Mouse (Mus musculus) intestine, embryonic 16.5 days (tissue): ENCODE measurements at regions not wholly inside any gene's neighbourhood (a gene's known extent, or its start where the extent isn't known, plus 50 kb on each side); places are given as distances from the start of the nearest gene placed in this dataset.

Experiments
- ATAC-seq: fragments of 200-750 bp; cut with Nextera tagmentation; 2 replicates; pipeline ENCODE4 v1.8.0; 2017; ENCODE audit warnings: moderate TSS enrichment, moderate library complexity
- H3K27ac ChIP-seq: fragments of 300-500 bp; sonication (generic); 2 replicates; pipeline ENCODE4 v1.5.1; 2014; ENCODE audit warnings: mild to moderate bottlenecking, low read length
- H3K27me3 ChIP-seq: fragments of 300-500 bp; sonication (generic); replicated peaks from 2 replicates; pipeline ENCODE4 v1.6.1; 2014; ENCODE audit warnings: low read length, control low read depth, mixed read lengths; ENCODE audit not compliant: control insufficient read depth, insufficient read depth
- H3K36me3 ChIP-seq: fragments of 300-500 bp; sonication (generic); 2 replicates; pipeline ENCODE4 v1.6.1; 2014; ENCODE audit warnings: low read length, control low read depth; ENCODE audit not compliant: control insufficient read depth, insufficient read depth
- H3K4me1 ChIP-seq: fragments of 300-500 bp; sonication (generic); 2 replicates; pipeline ENCODE4 v1.6.1; 2014; ENCODE audit warnings: low read length, control low read depth, mixed read lengths; ENCODE audit not compliant: control insufficient read depth, insufficient read depth
- H3K4me2 ChIP-seq: fragments of 300-500 bp; sonication (generic); 2 replicates; pipeline ENCODE4 v1.6.1; 2014; ENCODE audit warnings: low read depth, low read length, control low read depth
- H3K4me3 ChIP-seq: fragments of 300-500 bp; sonication (generic); 2 replicates; pipeline ENCODE4 v1.5.1; 2014; ENCODE audit warnings: mild to moderate bottlenecking, low read length
- H3K9ac ChIP-seq: fragments of 300-500 bp; sonication (generic); 2 replicates; pipeline ENCODE4 v1.6.1; 2014; ENCODE audit warnings: low read depth, low read length
- H3K9me3 ChIP-seq: fragments of 300-500 bp; sonication (generic); 2 replicates; pipeline ENCODE4 v1.6.1; 2016; ENCODE audit warnings: low read length, control low read depth; ENCODE audit not compliant: control insufficient read depth
- WGBS: fragments of 180-500 bp; shearing (Covaris S2); extraction: QIAGEN DNeasy Blood & Tissue Kit; methylation state at CpG from one replicate; pipeline ENCODE4 v1.1.7; 2014; 5-methylcytosine and 5-hydroxymethylcytosine counted together

DNA sequence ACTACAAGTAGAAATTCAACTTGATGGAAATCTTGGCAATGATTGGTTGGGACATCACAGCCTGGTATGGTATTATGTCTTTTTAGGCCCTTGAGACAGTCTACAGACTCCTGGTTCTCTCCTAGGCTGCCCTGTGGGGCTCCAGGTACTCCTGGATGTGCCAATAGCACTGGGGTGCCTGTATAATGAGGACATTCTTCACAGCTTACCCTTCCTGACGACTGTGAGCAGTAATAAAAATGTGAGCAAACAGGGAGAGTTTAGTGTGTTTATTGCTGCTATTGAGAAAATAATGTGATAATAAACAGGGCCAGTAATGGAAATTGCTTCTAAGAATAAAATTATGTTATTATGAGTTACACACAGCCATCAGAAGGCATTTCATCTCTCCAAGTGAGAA, 150.2 kb downstream of the Fam84a start:
- Histone ChIP-seq H3K27me3 (no peaks in the 10 kb centered on the region), H3K9me3 (no peaks in the 10 kb centered on the region), H3K27ac (no peak overlapping the region), H3K4me3 (no peak overlapping the region), H3K9ac (no peak overlapping the region), H3K4me1 (no peaks in the 10 kb centered on the region), H3K36me3 (no peaks in the 10 kb centered on the region), H3K4me2 (no peak overlapping the region)
- no peak for ATAC-seq
- WGBS, result 30% methylated on average over 1 of the region's 1 CpGs

DNA sequence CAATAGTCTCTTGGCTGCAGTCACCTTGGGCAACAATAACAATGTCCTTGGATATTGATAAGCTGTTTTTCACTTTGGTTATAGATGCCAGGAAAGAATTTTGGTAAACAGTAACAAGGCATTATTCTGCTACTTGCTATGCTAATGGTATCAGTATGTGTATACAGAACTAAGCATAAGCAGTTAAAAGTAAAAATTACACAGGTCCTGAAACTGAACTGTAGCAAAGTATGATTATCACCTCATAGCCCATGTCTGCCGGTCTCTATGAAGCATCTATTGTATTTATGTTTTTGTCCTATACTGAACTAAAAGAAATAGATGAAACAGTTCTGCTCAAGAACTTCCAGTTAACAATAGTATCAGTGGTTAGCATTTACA, 167.5 kb downstream of the Fam84a start:
- H3K36me3 ChIP-seq, result no peaks in the 10 kb centered on the region
- H3K4me1 ChIP-seq, result no peaks in the 10 kb centered on the region
- 82% methylated on average over 1 of the region's 1 CpGs for WGBS

DNA sequence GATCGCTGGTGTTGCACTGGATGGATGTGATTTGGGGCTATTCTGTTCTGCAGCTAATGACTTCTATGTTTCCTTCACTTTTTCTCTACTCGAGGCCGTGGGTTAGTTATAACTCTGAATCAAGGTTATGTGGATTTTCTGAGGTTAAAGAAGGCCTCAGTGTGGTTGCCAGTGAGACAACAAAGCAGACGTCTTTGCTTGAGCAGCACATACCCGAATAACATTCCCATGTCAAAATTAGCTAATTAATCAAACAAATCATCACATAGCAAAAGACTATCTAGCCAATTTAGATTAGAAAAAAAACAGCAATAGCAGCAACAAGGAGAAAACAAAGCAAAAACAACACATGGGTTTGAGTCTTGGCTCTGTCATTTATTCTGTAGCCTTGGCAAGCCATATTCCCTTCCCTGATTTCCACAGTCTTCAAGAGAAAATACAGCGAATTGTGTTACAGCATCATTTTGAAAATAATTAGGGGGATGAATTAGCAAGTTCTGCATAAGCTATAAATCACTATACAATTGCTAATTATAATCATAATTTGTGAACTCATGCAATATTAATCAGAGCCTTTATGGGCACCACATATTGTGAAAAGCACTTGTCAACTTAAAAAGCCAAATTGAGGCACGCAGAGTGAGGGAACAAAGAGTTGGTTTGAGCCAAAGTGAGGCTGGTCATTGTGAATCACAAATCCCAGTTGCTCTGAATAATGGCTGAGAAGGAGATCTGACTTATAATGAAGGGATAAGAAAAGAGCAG, 168.0 kb downstream of the Fam84a start:
- WGBS, result 73% methylated on average over 7 of the region's 7 CpGs
- no peaks in the 10 kb centered on the region for H3K36me3 ChIP-seq
- no peak overlapping the region for H3K9ac ChIP-seq
- no peaks in the 10 kb centered on the region for H3K9me3 ChIP-seq
- H3K27me3 ChIP-seq, result no peaks in the 10 kb centered on the region
- no peak overlapping the region for H3K4me2 ChIP-seq
- no peaks in the 10 kb centered on the region for H3K4me1 ChIP-seq
- H3K27ac ChIP-seq, result no peak overlapping the region
- H3K4me3 ChIP-seq, result no peak overlapping the region
- ATAC-seq, result no peak

More for the DNA sequence above, 167.5 kb downstream of the Fam84a start:
- Histone ChIP-seq H3K27me3 (no peaks in the 10 kb centered on the region), H3K27ac (no peak overlapping the region), H3K9ac (no peak overlapping the region), H3K4me3 (no peak overlapping the region), H3K9me3 (no peaks in the 10 kb centered on the region), H3K4me2 (no peak overlapping the region)
- ATAC-seq, result no peak

DNA sequence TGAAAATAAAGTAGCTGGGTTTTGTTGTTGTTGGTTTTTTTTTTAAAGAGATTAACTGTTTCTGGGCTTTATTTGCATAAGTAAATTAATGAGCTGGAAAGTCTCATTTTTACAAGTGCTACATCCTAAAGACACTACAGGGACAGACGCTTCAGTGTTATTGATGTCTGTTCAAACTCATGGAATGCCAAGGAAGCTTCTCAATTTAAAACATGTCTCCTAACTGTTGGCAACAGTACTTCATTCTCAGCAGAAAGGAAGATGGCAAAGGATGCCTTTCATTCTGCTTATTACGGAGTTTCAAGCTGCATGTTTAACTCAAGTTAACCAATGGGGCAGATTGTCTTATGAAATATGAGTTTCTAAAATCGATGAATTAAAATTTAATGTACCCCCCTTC, 187.3 kb downstream of the Fam84a start:
- Histone ChIP-seq H3K9ac (no peak overlapping the region), H3K27me3 (no peaks in the 10 kb centered on the region), H3K9me3 (no peaks in the 10 kb centered on the region), H3K4me2 (no peak overlapping the region), H3K27ac (no peak overlapping the region), H3K4me1 (no peaks in the 10 kb centered on the region), H3K36me3 (no peaks in the 10 kb centered on the region), H3K4me3 (no peak overlapping the region)
- ATAC-seq, result no peak
- 83% methylated on average over 3 of the region's 3 CpGs for WGBS

DNA sequence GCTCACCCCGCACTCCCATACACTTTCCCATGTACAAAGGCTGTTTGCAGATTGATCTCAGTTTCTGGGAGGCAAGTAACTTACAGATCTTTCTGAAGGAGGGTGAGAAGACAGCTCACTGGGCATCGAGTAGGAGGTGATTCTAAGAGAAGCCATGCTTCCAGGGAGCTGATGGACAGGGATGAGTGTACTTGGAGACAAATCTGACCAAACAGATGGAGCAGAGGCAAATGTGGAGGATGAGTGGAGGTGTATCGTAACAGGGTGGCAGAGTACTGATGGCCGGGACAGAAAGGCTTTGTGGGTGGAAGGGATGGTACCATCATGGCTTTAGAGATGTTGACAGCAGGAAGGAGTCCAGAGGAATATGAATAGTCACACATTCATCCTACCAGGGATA, 212.4 kb downstream of the Fam84a start:
- H3K4me2 ChIP-seq, result no peak overlapping the region
- H3K36me3 ChIP-seq, result no peaks in the 10 kb centered on the region
- no peak for ATAC-seq
- no peaks in the 10 kb centered on the region for H3K27me3 ChIP-seq
- no peaks in the 10 kb centered on the region for H3K9me3 ChIP-seq
- H3K4me3 ChIP-seq, result no peak overlapping the region
- H3K27ac ChIP-seq, result no peak overlapping the region
- no peaks in the 10 kb centered on the region for H3K4me1 ChIP-seq
- no peak overlapping the region for H3K9ac ChIP-seq
- WGBS, result 89% methylated on average over 4 of the region's 4 CpGs

DNA sequence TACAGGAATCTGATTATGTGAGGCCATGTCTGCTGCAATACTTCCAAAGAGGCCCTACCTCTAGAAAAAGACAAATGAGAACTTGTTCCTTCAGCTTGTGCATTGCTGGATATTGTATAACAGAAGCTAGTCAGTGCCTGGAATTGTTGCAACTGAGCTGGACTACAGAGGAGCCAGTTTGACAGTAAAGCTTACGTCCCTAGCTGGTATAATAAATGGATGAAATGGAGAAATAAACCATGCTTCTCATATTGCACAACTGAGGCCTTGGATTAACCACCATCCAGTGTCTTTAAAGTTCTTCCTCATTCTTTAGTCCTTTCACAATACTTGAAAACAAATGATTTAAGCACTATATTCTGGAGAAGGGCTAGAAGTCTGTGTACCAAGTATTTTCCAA, 230.8 kb downstream of the Fam84a start:
- Histone ChIP-seq H3K4me2 (no peak overlapping the region), H3K9ac (no peak overlapping the region), H3K27me3 (no peaks in the 10 kb centered on the region), H3K36me3 (no peaks in the 10 kb centered on the region), H3K4me3 (no peak overlapping the region), H3K9me3 (no peaks in the 10 kb centered on the region), H3K27ac (no peak overlapping the region), H3K4me1 (no peaks in the 10 kb centered on the region)
- WGBS, result 57% methylated on average over 1 of the region's 1 CpGs
- ATAC-seq, result no peak

DNA sequence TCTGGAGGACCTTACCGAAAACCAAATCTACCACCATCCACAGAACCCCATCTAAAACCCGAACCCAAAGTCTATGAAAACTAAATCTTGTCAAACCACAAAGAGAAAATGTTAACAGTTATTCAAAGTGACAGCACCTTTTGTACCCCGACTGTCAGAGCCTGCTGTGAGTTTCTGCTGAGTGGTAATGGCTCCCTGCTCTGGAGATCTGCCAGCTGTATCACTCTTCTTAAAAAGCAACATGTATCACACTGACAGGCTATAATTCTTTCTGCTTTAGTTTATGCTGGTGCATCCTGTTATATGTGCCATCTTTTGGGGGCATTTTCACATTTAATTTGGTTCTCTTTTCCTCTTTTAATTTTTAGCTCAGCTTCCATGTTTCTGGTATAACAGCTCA, 268.5 kb downstream of the Fam84a start:
- Histone ChIP-seq H3K27me3 (no peaks in the 10 kb centered on the region), H3K9ac (no peak overlapping the region), H3K9me3 (no peaks in the 10 kb centered on the region), H3K4me2 (no peak overlapping the region), H3K27ac (no peak overlapping the region), H3K4me3 (no peak overlapping the region), H3K4me1 (no peaks in the 10 kb centered on the region), H3K36me3 (no peaks in the 10 kb centered on the region)
- ATAC-seq, result no peak
- 55% methylated on average over 3 of the region's 3 CpGs for WGBS

DNA sequence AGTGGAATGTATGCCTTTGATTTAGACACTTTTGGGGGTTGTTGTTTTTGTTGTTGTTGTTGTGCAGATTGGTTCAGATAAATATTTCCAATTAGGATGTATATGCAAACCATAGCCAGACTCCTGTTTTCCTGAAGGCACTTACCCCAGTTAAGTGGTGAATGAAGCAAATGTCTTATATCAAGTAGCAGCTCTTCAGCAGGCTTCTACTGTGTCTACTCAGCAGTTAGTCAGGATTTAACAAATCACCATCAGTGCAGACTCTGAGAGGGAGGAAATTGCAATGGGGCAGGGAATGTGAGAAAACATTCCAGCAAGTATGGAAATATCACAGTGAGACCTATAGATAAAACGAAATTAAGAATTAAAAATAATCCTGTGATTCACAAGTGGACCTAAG, 282.7 kb downstream of the Fam84a start:
- no peak for ATAC-seq
- H3K4me3 ChIP-seq, result no peak overlapping the region

DNA sequence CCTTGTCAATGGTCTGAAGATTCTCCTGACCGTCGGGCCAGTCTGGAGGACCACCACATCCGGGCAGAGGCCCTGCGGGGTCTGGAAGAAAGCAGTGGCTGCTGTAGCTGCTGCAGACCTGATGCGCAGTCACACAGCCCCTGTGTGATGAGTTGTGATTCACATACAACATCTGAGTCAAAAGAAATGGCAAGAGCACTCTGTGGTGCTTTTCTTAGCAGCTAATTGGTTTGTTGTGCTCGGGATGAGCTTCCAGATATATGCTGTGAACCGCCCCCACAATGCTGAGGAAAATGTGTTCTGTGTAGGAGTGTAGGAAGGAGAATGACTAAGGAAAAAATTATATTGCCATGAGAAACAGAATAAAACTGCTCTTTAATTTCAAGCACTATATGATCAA, 290.6 kb downstream of the Fam84a start:
- Histone ChIP-seq H3K9ac (no peak overlapping the region), H3K4me2 (no peak overlapping the region), H3K4me1 (no peaks in the 10 kb centered on the region), H3K27me3 (no peaks in the 10 kb centered on the region), H3K36me3 (no peaks in the 10 kb centered on the region), H3K9me3 (no peaks in the 10 kb centered on the region), H3K4me3 (no peak overlapping the region), H3K27ac (no peak overlapping the region)
- no peak for ATAC-seq
- 85% methylated on average over 7 of the region's 7 CpGs for WGBS

More for the DNA sequence above, 282.7 kb downstream of the Fam84a start:
- no peak overlapping the region for H3K27ac ChIP-seq
- H3K9ac ChIP-seq, result no peak overlapping the region
- no peaks in the 10 kb centered on the region for H3K27me3 ChIP-seq
- H3K4me1 ChIP-seq, result no peaks in the 10 kb centered on the region
- no peaks in the 10 kb centered on the region for H3K36me3 ChIP-seq
- no peaks in the 10 kb centered on the region for H3K9me3 ChIP-seq
- WGBS, result 57% methylated on average over 1 of the region's 1 CpGs
- no peak overlapping the region for H3K4me2 ChIP-seq
